Mouse (Mus musculus) c-Kit-positive CD71-positive TER-119-negative erythroid progenitor cells, embryonic 14.5 days (primary cell): ENCODE results near the gene Mdfic.
"Not testable (repeated sequence)": the region's sequence is repeated elsewhere in the genome, so short reads cannot be mapped to it uniquely, and the experiment has no call there.

ENCODE experiments used
- DNase-seq: peaks from one replicate; pipeline ENCODE4 v3.0.0-alpha.2; 2013; ENCODE audit warnings: low read depth

Gene Mdfic

GRCm38 (mm10) chr6:15720461-15720817, at the start of gene Mdfic:
Gene Mdfic, plus strand, starts transcription at chr6:15720661.
- no peak for DNase-seq

- no peak for DNase-seq
Observed at GRCm38 (mm10) chr6:15671364-15671763, 49.1 kb upstream of the Mdfic start.

GRCm38 (mm10) chr6:15710080-15710479, 10.4 kb upstream of the Mdfic start:
- DNase-seq: no peak

DNA sequence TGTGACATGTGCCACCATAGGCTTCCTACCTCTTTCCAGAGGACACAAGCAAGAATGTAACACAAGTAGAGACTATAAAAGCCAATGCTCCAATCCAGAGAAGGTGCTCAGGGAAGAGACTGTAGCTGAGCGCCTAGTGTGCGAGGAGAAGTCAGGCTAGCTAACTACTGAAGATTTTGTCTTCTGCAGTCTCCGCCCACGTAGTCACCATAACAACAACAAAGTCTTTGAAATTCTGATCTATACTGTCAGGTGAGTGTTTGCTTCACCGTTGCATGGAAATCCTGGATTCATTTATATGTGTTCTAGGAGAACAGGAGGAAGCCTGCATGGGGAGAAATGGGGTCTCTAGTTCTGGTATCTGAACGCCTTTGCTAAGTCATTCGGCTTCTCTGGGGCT, 9.8 kb upstream of the Mdfic start:
- no peak for DNase-seq

DNA sequence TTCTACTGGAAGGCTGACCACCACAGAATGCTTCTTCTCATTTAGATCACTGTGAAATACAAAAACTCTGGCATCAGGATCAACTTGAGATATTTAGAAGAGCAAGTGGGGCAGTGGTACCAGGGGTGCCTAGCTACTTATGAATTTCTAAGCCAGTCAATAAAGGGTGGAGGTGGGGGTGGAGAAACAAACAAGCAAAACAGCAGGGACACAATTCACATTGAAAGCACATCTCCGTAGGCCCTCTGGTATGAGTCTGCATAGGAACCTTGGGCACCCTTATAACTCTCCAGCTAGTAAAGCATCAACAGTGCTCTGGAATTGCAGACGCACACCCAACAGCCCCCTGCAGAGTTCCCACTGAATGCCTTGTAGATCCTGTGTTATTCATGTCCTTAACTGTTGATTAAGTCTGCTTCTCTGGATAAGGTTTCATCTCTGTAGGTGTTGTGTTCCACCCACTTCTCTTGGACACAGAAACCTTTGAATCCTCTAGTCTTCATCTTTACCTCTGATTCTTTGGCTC, 7.5 kb upstream of the Mdfic start:
- no peak for DNase-seq

- DNase-seq: not testable (repeated sequence)
Observed at GRCm38 (mm10) chr6:15714036-15714435, 6.4 kb upstream of the Mdfic start.

DNA sequence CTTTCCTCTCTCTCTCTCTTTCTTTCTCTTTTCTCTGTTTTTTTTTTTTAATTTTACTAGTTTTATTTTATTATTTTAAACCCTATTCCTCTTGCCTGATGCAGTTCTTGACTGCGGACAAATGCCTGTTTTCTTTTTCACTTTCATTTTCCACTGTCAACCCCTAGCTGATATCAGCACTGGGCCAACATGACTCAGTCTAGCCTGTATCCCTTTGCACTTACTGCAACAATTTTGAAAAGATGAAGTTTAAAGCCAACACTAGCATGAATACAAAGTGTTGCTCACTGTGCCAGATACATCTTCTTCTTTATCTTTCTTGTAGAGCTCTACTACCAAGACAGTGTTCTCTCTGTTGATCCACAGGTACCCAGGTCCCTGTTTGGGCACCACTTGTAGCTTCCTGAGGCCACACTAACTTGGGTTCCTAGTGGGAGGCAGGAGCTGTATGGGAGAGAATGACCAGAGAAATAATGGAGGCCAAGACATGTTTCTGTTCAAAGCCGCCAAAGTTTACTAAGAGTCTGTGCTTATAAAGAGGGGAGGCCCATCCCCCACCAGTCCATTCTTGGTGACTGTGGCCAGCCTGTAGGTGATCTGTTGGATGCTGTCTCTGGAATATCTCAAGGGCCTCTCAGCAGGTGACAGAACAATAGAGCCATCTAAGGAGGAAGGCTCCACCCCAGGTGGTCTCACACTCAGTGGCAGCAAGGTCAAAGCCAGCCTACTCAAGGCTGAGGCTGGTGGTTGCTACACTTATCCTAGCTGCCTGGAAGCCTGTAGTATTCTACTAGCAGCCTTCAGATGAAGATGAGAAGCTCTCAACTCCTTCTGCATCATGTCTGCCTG, 5.2 kb upstream of the Mdfic start:
- no peak for DNase-seq

DNA sequence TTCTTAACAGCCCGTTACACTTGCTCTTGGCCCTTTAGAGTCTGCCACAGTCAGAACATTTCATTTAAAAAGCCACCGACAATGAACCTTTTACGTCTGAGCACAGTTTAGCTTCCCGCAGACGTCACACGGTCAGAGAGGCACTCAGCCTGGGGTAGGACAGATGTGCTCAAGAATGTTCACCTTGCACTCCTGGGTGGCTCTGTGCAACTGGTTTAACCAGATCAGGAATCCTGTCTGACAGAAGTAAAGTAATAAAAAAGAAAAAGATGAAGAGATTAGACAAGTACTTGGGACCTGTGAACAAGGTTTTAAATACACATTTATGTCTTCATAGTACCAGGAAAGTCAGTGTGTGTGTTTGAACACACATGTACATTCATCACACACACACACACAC, 542 bp upstream of the Mdfic start:
- no peak for DNase-seq

DNA sequence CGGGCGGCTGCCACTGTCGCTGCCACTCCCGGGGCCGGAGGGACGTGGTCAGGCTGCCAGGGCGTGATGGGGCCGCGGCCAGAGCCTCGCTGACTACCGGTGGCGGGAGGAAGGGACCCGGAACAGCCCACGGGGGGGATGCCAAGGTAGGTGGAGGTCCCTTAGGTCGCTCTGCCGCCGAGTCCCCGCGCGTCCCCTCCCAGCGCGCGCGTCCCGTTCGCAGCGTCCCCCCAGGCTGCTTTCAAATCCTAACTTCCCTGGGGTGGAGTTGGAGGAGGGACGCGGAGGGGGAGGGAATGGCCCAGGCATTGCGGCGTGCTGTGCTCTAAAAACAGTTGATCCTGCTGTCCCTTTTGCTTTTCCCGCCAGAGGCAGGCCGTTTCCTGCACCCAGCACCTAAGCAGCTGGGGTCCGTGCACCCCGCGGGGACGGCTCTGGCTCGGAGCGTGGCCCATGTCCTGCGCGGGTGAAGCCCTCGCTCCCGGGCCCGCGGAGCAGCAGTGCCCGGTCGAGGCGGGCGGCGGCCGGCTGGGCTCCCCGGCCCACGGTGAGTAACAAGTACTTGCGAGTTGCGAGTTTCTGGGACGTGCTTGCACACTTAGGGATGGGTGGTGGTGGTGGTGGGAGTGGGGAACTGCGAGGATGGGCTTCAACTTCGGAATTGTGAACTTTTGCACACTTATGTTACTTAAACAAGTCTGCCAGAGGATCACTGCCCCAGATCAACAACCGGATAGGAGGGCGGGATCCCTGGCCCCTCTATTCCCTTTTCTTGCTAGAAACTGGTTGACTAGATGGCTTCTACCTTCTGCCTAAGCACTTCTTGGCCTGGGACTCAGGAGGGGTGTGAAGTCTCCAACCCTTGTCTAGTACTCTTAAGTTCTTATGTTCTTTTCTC, 606 bp downstream of the Mdfic start:
- DNase-seq: no peak

DNA sequence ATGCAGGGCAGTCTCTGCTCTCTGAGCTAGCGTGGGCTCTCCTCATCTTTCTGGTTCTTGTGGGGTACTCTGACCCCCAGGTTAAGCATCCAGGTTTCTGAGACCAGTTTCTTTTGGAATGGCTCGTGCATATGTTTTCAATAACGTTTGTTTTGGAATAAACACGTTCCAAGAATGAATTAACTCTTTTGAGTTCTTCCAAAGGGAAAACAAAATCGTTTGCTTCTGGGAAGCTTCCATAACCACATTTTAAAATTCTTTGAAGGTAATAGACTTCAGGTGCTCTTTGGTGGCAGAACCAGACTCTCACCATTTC, 1.2 kb downstream of the Mdfic start:
- no peak for DNase-seq

GRCm38 (mm10) chr6:15722631-15723030, 2.2 kb downstream of the Mdfic start:
- not testable (repeated sequence) for DNase-seq

- DNase-seq: no peak
Observed at GRCm38 (mm10) chr6:15724304-15724703, 3.8 kb downstream of the Mdfic start.

GRCm38 (mm10) chr6:15726422-15726821, 6.0 kb downstream of the Mdfic start:
- DNase-seq: no peak

DNA sequence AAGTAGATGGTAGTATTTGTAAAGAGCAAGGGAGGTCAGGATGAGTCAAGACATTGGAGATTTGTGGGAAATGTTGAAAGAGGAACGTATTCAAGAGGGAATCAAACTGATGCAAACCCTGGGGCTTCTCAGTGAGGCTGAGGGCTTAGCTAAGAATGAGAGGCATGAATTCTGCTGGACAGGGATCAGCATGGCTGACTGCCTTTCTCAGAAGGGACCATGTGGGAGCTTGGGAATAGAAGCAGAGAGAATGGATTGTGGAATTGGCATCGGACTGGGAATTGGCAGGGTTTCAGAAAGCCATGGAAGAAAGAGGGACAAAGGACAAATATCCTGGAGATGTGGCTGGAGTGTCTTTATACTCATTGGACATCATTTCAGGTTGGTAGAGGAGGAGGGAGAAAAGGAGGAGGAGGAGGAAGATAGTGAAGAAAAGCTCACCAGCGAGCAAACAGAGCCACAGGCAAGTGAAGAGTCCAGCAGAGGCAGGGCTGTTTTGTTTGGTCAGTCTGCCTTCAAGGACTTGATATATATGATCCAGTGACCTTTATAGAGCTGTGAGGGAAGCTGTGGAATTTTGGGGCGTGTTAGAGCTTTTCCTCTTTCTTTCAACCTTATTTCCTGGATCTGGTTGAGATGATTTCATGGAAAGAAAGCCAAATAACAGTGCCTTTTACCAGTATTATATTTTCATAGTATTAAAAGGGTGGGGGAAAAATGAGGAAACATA, 7.4 kb downstream of the Mdfic start:
- no peak for DNase-seq

GRCm38 (mm10) chr6:15728844-15729577, 8.6 kb downstream of the Mdfic start:
- DNase-seq: no peak

DNA sequence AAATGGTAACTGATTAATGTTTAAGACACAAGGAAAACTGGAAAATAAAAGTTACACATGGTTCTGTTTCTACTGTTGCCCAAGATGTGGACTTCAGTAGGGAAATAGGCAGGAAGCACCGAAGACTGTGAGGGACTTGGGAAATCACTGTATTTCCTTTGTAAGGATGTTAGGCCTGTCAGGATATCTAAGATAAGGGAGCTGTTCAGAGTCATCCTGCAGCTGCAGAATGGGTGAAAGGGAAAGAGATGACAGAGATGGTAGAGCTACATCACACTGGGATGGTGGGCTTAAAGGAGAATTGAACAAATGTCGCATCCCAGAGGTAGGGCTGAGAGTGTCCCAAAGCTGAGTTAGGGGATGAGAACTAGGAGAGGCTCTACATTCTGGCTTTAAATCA, 9.8 kb downstream of the Mdfic start:
- DNase-seq: no peak

GRCm38 (mm10) chr6:15730666-15731065, 10.2 kb downstream of the Mdfic start:
- no peak for DNase-seq

DNA sequence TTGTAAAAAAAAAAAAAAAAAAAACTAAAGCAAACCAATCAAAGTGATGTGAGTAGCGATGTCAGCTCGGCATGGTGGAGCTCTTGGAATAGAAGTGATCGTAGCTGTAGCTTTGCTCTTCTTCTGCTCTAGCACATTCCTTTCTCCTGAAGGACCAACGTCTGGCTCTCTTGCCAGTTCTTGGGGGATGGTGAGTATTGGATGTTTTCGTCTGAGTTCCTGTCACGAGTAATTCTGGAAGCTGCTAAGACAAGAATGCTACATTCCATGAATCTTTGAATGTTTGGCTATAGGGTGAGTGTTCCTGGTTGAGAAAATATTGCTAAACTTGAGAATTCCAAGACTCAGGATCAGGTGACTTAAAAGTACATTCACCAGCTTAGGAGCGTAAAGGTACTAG, 11.0 kb downstream of the Mdfic start:
- no peak for DNase-seq

- no peak for DNase-seq
Observed at GRCm38 (mm10) chr6:15737312-15737911, 17.0 kb downstream of the Mdfic start.

GRCm38 (mm10) chr6:15738331-15738943, 18.0 kb downstream of the Mdfic start:
- DNase-seq: no peak

GRCm38 (mm10) chr6:15739132-15739531, 18.7 kb downstream of the Mdfic start:
- no peak for DNase-seq
